8 mouse cellular contexts compared by ENCODE assay signal in genomic region chr1:155052131-155052760, GRCm38 (mm10). TPM values are rescaled to one million over a fixed set of nuclear protein-coding genes. Genes with fewer than 3 reads are reported as not detected.
DNase-seq lines count a peak whose midpoint lies in the region; ATAC-seq and TF ChIP-seq lines count a peak whose summit lies in the region.

No protein-coding gene starts in this region.

- H3K4me1 ChIP-seq in embryonic facial prominence, embryonic 13.5 days = peaks cover 68% of the 10 kb centered on the region
- peaks cover 30% of the 10 kb centered on the region for H3K4me1 ChIP-seq in hindbrain, postnatal 0 days (ENCODE audit: insufficient read depth, low read length)
- peaks cover 13% of the 10 kb centered on the region for H3K4me1 ChIP-seq in neural tube, embryonic 14.5 days (ENCODE audit: control insufficient read depth, insufficient read depth, low read length)

- WGBS in embryonic facial prominence, embryonic 13.5 days = 10% methylated on average over 4 of the region's 4 CpGs
- WGBS in hindbrain, postnatal 0 days = 20% methylated on average over 4 of the region's 4 CpGs
- WGBS in neural tube, embryonic 14.5 days = 19% methylated on average over 4 of the region's 4 CpGs

- no peak overlapping the region for H3K4me3 ChIP-seq in left cerebral cortex, adult 2 months
- H3K4me3 ChIP-seq in embryonic facial prominence, embryonic 13.5 days = no peak overlapping the region
- H3K4me3 ChIP-seq in hindbrain, postnatal 0 days (ENCODE audit: low read length) = no peak overlapping the region
- no peak overlapping the region for H3K4me3 ChIP-seq in neural tube, embryonic 14.5 days (ENCODE audit: low read depth, low read length)

- no peak overlapping the region for H3K9ac ChIP-seq in embryonic facial prominence, embryonic 13.5 days
- no peak overlapping the region for H3K9ac ChIP-seq in hindbrain, postnatal 0 days (replicated peaks; ENCODE audit: low read length)
- H3K9ac ChIP-seq in neural tube, embryonic 14.5 days (replicated peaks; ENCODE audit: low read depth, low read length) = no peak overlapping the region

- H3K27ac ChIP-seq in left cerebral cortex, adult 2 months = peak overlapping the region; percentile 90
- H3K27ac ChIP-seq in embryonic facial prominence, embryonic 13.5 days = peak overlapping the region; percentile 86
- H3K27ac ChIP-seq in hindbrain, postnatal 0 days = peak overlapping the region; percentile 34; the same call in 1 of the 2 replicates
- peak overlapping the region; percentile 39; the same call in 1 of the 2 replicates for H3K27ac ChIP-seq in neural tube, embryonic 14.5 days (ENCODE audit: low read depth, low read length)

- intact Hi-C loops in left cerebral cortex, adult 2 months (cut with DNase I) = no loop called here
- intact Hi-C loops in left cerebral cortex, postnatal 25 days (cut with DNase I) = no loop called here

- no peaks in the 10 kb centered on the region for H3K9me3 ChIP-seq in embryonic facial prominence, embryonic 13.5 days
- no peaks in the 10 kb centered on the region for H3K9me3 ChIP-seq in hindbrain, postnatal 0 days (ENCODE audit: low read length)
- no peaks in the 10 kb centered on the region for H3K9me3 ChIP-seq in neural tube, embryonic 14.5 days (ENCODE audit: control insufficient read depth, low read length)

- no peaks in the 10 kb centered on the region for H3K27me3 ChIP-seq in embryonic facial prominence, embryonic 13.5 days
- H3K27me3 ChIP-seq in hindbrain, postnatal 0 days (ENCODE audit: insufficient read depth, low read length) = no peaks in the 10 kb centered on the region
- no peaks in the 10 kb centered on the region for H3K27me3 ChIP-seq in neural tube, embryonic 14.5 days (ENCODE audit: control insufficient read depth, insufficient read depth, low read length)

- H3K4me2 ChIP-seq in embryonic facial prominence, embryonic 13.5 days = no peak overlapping the region
- no peak overlapping the region for H3K4me2 ChIP-seq in hindbrain, postnatal 0 days (ENCODE audit: low read depth, low read length)
- H3K4me2 ChIP-seq in neural tube, embryonic 14.5 days (ENCODE audit: low read depth, low read length) = no peak overlapping the region

- no peaks in the 10 kb centered on the region for H3K36me3 ChIP-seq in embryonic facial prominence, embryonic 13.5 days
- H3K36me3 ChIP-seq in hindbrain, postnatal 0 days (ENCODE audit: insufficient read depth, low read length) = no peaks in the 10 kb centered on the region
- no peaks in the 10 kb centered on the region for H3K36me3 ChIP-seq in neural tube, embryonic 14.5 days (ENCODE audit: control insufficient read depth, insufficient read depth, low read length)

- DNase-seq in left cerebral cortex, adult 2 months (ENCODE audit: extremely low spot score in 1 of 2, low spot score in 2 of 2) = no peak
- no peak for DNase-seq in left cerebral cortex, postnatal 25 days (ENCODE audit: low spot score in 2 of 2)
- DNase-seq in hindbrain, postnatal 0 days (ENCODE audit: low spot score) = no peak
- no peak for DNase-seq in adrenal gland, postnatal 25 days
- DNase-seq in right cerebral cortex, adult 2 months (ENCODE audit: low spot score in 2 of 2) = no peak
- DNase-seq in urinary bladder, adult 2 months (ENCODE audit: low spot score) = no peak

- ATAC-seq in embryonic facial prominence, embryonic 13.5 days (ENCODE audit: insufficient number of reproducible peaks, insufficient read depth, low FRiP score, low TSS enrichment, low read depth) = no peak
- ATAC-seq in hindbrain, postnatal 0 days = no peak
- no peak for ATAC-seq in neural tube, embryonic 14.5 days (ENCODE audit: low read depth)

- TF ChIP-seq CTCF in left cerebral cortex, adult 2 months (IDR thresholded peaks at IDR 0.05) = no peak
- no peak for TF ChIP-seq CTCF in hindbrain, postnatal 0 days (IDR thresholded peaks at IDR 0.05; ENCODE audit: low read depth)

RNA-seq across cellular contexts. Expression of gene Ier5, which starts 47.2 kb away (rescaled TPM):
- 10 to 100 TPM; 60.4 to 75.1 TPM for total RNA-seq in left cerebral cortex, adult 2 months (2021)
- total RNA-seq in left cerebral cortex, postnatal 25 days (2021) = 10 to 100 TPM; 45.6 to 62.4 TPM
- 7.5 and 9.2 TPM in 2 replicates for polyA plus RNA-seq in embryonic facial prominence, embryonic 13.5 days (2015; fragmentation: Nextera tagmentation; extraction: Ambion mirVana)
- total RNA-seq in hindbrain, postnatal 0 days (2014; rRNA removed) = 51.4 and 60.5 TPM in 2 replicates
- 5.2 and 5.7 TPM in 2 replicates for polyA plus RNA-seq in hindbrain, postnatal 0 days (2015; fragmentation: Nextera tagmentation; extraction: Ambion mirVana)
- polyA plus RNA-seq in neural tube, embryonic 14.5 days (2014; fragmentation: Nextera tagmentation; extraction: Ambion mirVana) = 6.5 and 7.2 TPM in 2 replicates
- total RNA-seq in adrenal gland, postnatal 25 days (2021) = 6.7 and 9.1 TPM in 2 replicates
- 29.7 and 40.7 TPM in 2 replicates for polyA plus RNA-seq in urinary bladder, adult 2 months (2012; rRNA removed)

Comparison
In these comparisons a context has a peak if more than half of its experiments do, and no peak if none do; other contexts are left out.
1. H3K27ac ChIP-seq: peak in every context shown above with its lines; median percentile 90 in left cerebral cortex, adult 2 months; 86 in embryonic facial prominence, embryonic 13.5 days; 39 in neural tube, embryonic 14.5 days; 34 in hindbrain, postnatal 0 days.